ENCODE assay signal across 9 mouse cellular contexts in the genomic region with DNA sequence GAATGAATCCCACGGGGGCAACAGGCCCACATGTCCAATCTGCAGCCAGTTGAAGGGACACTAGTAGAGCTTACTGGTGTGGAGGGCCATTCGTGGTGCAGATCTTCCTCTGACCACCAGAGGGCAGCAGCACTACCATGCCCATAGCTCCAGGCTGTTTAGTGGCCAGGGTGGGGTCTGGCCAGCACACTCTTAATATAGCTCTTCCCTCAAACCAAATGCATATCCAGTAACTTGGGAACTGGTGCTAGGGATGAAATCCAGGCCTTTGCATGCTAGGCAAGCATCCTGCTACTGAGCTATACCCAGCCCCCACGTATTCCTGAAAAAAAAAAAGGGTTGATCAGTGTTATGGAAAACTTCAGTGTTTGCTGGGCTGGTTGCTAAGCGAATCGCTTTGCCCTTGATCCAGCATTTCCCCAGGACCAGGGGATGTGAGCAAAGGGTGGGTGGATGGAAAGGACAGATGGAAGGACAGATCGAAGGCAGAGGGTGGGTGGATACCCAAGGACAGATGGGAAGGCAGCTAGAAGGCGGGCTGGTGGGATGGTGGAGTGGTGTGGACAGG. TPM values are rescaled to one million over a fixed set of nuclear protein-coding genes. Genes with fewer than 3 reads are reported as not detected.
DNase-seq lines count a peak whose midpoint lies in the region; ATAC-seq lines count a peak whose summit lies in the region.
"Had no signal": no experiment of that assay in that cellular context is flagged by ENCODE, and none has a peak within 500 bp of the region (broad histone marks: within the 10 kb centered on the region; RNA-seq: fewer than 3 reads in every experiment).

No protein-coding gene starts in this region.

- H3K36me3 ChIP-seq in intestine, embryonic 14.5 days (ENCODE audit: control insufficient read depth, insufficient read depth, low read length) = no peaks in the 10 kb centered on the region
- no peaks in the 10 kb centered on the region for H3K36me3 ChIP-seq in midbrain, embryonic 13.5 days
- no peaks in the 10 kb centered on the region for H3K36me3 ChIP-seq in stomach, embryonic 15.5 days
- H3K36me3 ChIP-seq: embryonic facial prominence, embryonic 12.5 days had no signal

- no peak overlapping the region for H3K27ac ChIP-seq in intestine, embryonic 14.5 days (ENCODE audit: low read depth)
- no peak overlapping the region for H3K27ac ChIP-seq in midbrain, embryonic 13.5 days
- no peak overlapping the region for H3K27ac ChIP-seq in stomach, embryonic 15.5 days
- H3K27ac ChIP-seq: embryonic facial prominence, embryonic 12.5 days had no signal

- no peak overlapping the region for H3K4me3 ChIP-seq in intestine, embryonic 14.5 days (ENCODE audit: low read depth, low read length)
- H3K4me3 ChIP-seq in midbrain, embryonic 13.5 days (replicated peaks) = no peak overlapping the region
- H3K4me3 ChIP-seq in stomach, embryonic 15.5 days (replicated peaks) = no peak overlapping the region
- H3K4me3 ChIP-seq: embryonic facial prominence, embryonic 12.5 days had no signal

- H3K4me2 ChIP-seq in intestine, embryonic 14.5 days (ENCODE audit: low read length) = no peak overlapping the region
- no peak overlapping the region for H3K4me2 ChIP-seq in midbrain, embryonic 13.5 days (replicated peaks)
- H3K4me2 ChIP-seq in stomach, embryonic 15.5 days = no peak overlapping the region
- H3K4me2 ChIP-seq: embryonic facial prominence, embryonic 12.5 days had no signal

- DNase-seq in urinary bladder, postnatal 14 days (ENCODE audit: low spot score) = peak; percentile 52
- no peak for DNase-seq in urinary bladder, adult 2 months (ENCODE audit: low spot score)
- DNase-seq in cerebellum, postnatal 10 days = peak; percentile 83 to 84
- DNase-seq in gastrocnemius, postnatal 14 days = peak; percentile 68
- DNase-seq in intestine, embryonic 14.5 days (ENCODE audit: low spot score) = peak; percentile 85
- DNase-seq in left cerebral cortex, postnatal 10 days (ENCODE audit: extremely low spot score in 1 of 2, low spot score in 2 of 2) = peak; percentile 68 to 69

- ATAC-seq in intestine, embryonic 14.5 days (replicated peaks; ENCODE audit: low FRiP score, low TSS enrichment, low read depth) = peak; percentile 68
- peak; percentile 83 for ATAC-seq in midbrain, embryonic 13.5 days
- peak; percentile 59 for ATAC-seq in stomach, embryonic 15.5 days (ENCODE audit: insufficient read depth, low FRiP score, low read depth)

- H3K4me1 ChIP-seq in intestine, embryonic 14.5 days (replicated peaks; ENCODE audit: control insufficient read depth, insufficient read depth, low read length) = peaks cover 3% of the 10 kb centered on the region; the same call in 1 of the 2 replicates
- H3K4me1 ChIP-seq in midbrain, embryonic 13.5 days (replicated peaks) = no peaks in the 10 kb centered on the region
- peaks cover 7% of the 10 kb centered on the region; the same call in 1 of the 2 replicates for H3K4me1 ChIP-seq in stomach, embryonic 15.5 days
- H3K4me1 ChIP-seq: embryonic facial prominence, embryonic 12.5 days had no signal

- H3K9ac ChIP-seq in intestine, embryonic 14.5 days (ENCODE audit: low read length) = no peak overlapping the region
- H3K9ac ChIP-seq in midbrain, embryonic 13.5 days (replicated peaks) = no peak overlapping the region
- no peak overlapping the region for H3K9ac ChIP-seq in stomach, embryonic 15.5 days
- H3K9ac ChIP-seq: embryonic facial prominence, embryonic 12.5 days had no signal

- intact Hi-C loops in gastrocnemius, postnatal 14 days (cut with DNase I; ENCODE audit: low total_unique reads) = loop anchor here (5.0 kb wide), 1 partner anchor 62 kb away; no protein-coding TSS in a partner anchor
- intact Hi-C loops in left cerebral cortex, postnatal 10 days (cut with DNase I) = loop anchor here (2.0 kb wide), 1 partner anchor 61 kb away; no protein-coding TSS in a partner anchor

- no peaks in the 10 kb centered on the region for H3K27me3 ChIP-seq in intestine, embryonic 14.5 days (replicated peaks; ENCODE audit: control insufficient read depth, insufficient read depth, low read length)
- H3K27me3 ChIP-seq in midbrain, embryonic 13.5 days = peaks cover 4% of the 10 kb centered on the region; the same call in 1 of the 2 replicates
- no peaks in the 10 kb centered on the region for H3K27me3 ChIP-seq in stomach, embryonic 15.5 days (replicated peaks)
- H3K27me3 ChIP-seq: embryonic facial prominence, embryonic 12.5 days had no signal

- 59% methylated on average over 7 of the region's 7 CpGs for WGBS in intestine, embryonic 14.5 days
- WGBS in midbrain, embryonic 13.5 days = 61% methylated on average over 7 of the region's 7 CpGs
- 56% methylated on average over 7 of the region's 7 CpGs for WGBS in stomach, embryonic 15.5 days

- no peaks in the 10 kb centered on the region for H3K9me3 ChIP-seq in intestine, embryonic 14.5 days (ENCODE audit: control insufficient read depth, low read length)
- no peaks in the 10 kb centered on the region for H3K9me3 ChIP-seq in midbrain, embryonic 13.5 days
- H3K9me3 ChIP-seq in stomach, embryonic 15.5 days = no peaks in the 10 kb centered on the region
- H3K9me3 ChIP-seq: embryonic facial prominence, embryonic 12.5 days had no signal

RNA-seq across cellular contexts. Expression of a gene that starts 37.9 kb away (rescaled TPM):
- 3.7 and 4.4 TPM in 2 replicates for polyA plus RNA-seq in urinary bladder, adult 2 months (2012; rRNA removed)
- total RNA-seq in gastrocnemius, postnatal 14 days (2021) = 10 to 100 TPM; 36.0 to 41.7 TPM
- 3.1 and 4.4 TPM in 2 replicates for polyA plus RNA-seq in intestine, embryonic 14.5 days (2014; fragmentation: Nextera tagmentation; extraction: Ambion mirVana)
- total RNA-seq in left cerebral cortex, postnatal 10 days (2021) = 10 to 100 TPM; 73.1 to 80.7 TPM
- polyA plus RNA-seq in midbrain, embryonic 13.5 days (2015; fragmentation: Nextera tagmentation; extraction: Ambion mirVana) = 5.6 and 6.6 TPM in 2 replicates
- 2.8 and 3.4 TPM in 2 replicates for polyA plus RNA-seq in stomach, embryonic 15.5 days (2015; fragmentation: Nextera tagmentation; extraction: Ambion mirVana)

RNA-seq across cellular contexts. Expression of a gene that starts 55.8 kb away (rescaled TPM):
- polyA plus RNA-seq in urinary bladder, adult 2 months (2012; rRNA removed) = 2.4 and 3.2 TPM in 2 replicates
- 1 to 10 TPM; 3.9 to 4.4 TPM for total RNA-seq in gastrocnemius, postnatal 14 days (2021)
- polyA plus RNA-seq in intestine, embryonic 14.5 days (2014; fragmentation: Nextera tagmentation; extraction: Ambion mirVana) = 7.9 and 10.1 TPM in 2 replicates
- total RNA-seq in left cerebral cortex, postnatal 10 days (2021) = 1 to 10 TPM; 2.8 to 4.1 TPM
- polyA plus RNA-seq in midbrain, embryonic 13.5 days (2015; fragmentation: Nextera tagmentation; extraction: Ambion mirVana) = 2.7 and 3.8 TPM in 2 replicates
- 6.5 and 7.4 TPM in 2 replicates for polyA plus RNA-seq in stomach, embryonic 15.5 days (2015; fragmentation: Nextera tagmentation; extraction: Ambion mirVana)
